Mouse (Mus musculus) ES-Bruce4 (cell line): ENCODE measurements around the gene Herpud1. TPM values are rescaled to one million over a fixed set of nuclear protein-coding genes. Genes with fewer than 3 reads are reported as not detected.

Experiments used
- H3K27ac ChIP-seq: 2 replicates; pipeline ENCODE4 v1.5.1; 2012; ENCODE audit warnings: low read length, inconsistent platforms; ENCODE audit not compliant: insufficient read depth
- H3K27me3 ChIP-seq: 2 replicates; pipeline ENCODE4 v1.6.1; 2012; ENCODE audit warnings: mild to moderate bottlenecking, low read length, inconsistent platforms; ENCODE audit not compliant: control insufficient read depth, poor library complexity, insufficient read depth, severe bottlenecking
- H3K36me3 ChIP-seq: 2 replicates; pipeline ENCODE4 v1.6.1; 2012; ENCODE audit warnings: inconsistent platforms, mild to moderate bottlenecking, low read length, moderate library complexity; ENCODE audit not compliant: control insufficient read depth, poor library complexity, insufficient read depth, severe bottlenecking
- H3K4me1 ChIP-seq: one replicate; pipeline ENCODE4 v1.8.1; 2011; ENCODE audit warnings: low read length; ENCODE audit not compliant: control insufficient read depth, insufficient read depth
- H3K4me3 ChIP-seq: 2 replicates; pipeline ENCODE4 v1.5.1; 2011; ENCODE audit warnings: low read depth, mild to moderate bottlenecking, low read length
- H3K9ac ChIP-seq: 2 replicates; pipeline ENCODE4 v1.6.1; 2012; ENCODE audit warnings: low read depth, mild to moderate bottlenecking, inconsistent platforms; ENCODE audit not compliant: poor library complexity, severe bottlenecking
- H3K9me3 ChIP-seq: replicated peaks from 2 replicates; pipeline ENCODE4 v1.6.1; 2012; ENCODE audit warnings: mild to moderate bottlenecking, low read length, inconsistent platforms; ENCODE audit not compliant: control insufficient read depth, poor library complexity, insufficient read depth, severe bottlenecking
- CTCF ChIP-seq: IDR thresholded peaks from one replicate; pipeline ENCODE4 v1.8.1; 2011; ENCODE audit warnings: low read depth, low read length
- EP300 ChIP-seq: IDR thresholded peaks from 2 replicates; pipeline ENCODE4 v1.6.1; 2011; ENCODE audit warnings: low read depth, low read length; ENCODE audit not compliant: insufficient read depth
- POLR2A ChIP-seq: IDR thresholded peaks from one replicate; pipeline ENCODE4 v1.8.1; 2011; ENCODE audit warnings: low read length; ENCODE audit not compliant: insufficient read depth
- polyA plus RNA-seq: library from polyadenylated mRNA; stranded (reverse); fragments of >200 nt; gene quantifications from 2 replicates; pipeline ENCODE4 v1.2.4, GENCODE M21; 2011; ENCODE audit warnings: low read depth; ENCODE audit not compliant: missing spikeins, insufficient read depth, insufficient read length

Herpud1 gene
- 9.4 and 11.5 TPM in 2 replicates for polyA plus RNA-seq

DNA sequence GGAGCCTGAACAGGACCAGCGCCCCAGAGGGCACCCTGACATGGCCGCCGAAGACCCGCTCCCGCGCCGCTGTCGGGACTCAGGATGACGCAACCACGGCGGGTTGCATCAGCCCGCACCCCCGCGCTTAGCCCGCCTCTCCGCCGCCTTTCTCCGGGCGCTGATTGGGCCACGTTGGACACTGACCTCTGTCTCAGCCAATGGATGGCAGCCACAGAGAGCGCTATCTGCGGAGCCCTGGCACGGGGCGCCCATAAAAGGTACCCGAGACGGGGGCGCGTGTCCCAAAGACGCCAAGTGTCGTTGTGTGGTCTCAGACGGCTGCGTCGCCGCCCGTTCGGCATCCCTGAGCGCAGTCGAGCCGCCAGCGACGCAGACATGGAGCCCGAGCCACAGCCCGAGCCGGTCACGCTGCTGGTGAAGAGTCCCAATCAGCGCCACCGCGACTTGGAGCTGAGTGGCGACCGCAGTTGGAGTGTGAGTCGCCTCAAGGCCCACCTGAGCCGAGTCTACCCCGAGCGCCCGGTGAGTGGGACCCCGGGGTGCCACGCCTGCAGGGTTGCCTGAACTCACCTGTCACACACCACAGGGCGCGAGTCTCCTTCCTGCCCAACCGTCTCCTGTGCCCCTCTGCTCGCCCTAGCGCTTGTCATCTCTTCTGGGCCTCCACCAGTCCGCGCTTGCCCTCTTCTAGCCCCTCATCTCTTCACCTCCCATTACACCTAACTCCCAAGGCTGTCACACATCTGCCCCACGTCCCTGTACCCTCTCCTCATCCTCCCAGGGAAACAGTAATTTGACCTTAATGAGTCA lies at the start of gene Herpud1:
TSS of gene Herpud1 (plus strand) at position 225 of the 813 bp plus-strand sequence.
- H3K4me1 ChIP-seq = no peaks in the 10 kb centered on the region
- H3K36me3 ChIP-seq = peaks cover 21% of the 10 kb centered on the region
- peak; percentile 35 for TF ChIP-seq POLR2A
- TF ChIP-seq CTCF = no peak
- peak within 1 kb of the TSS; percentile 79 for H3K4me3 ChIP-seq
- peak within 1 kb of the TSS; percentile 72 for H3K9ac ChIP-seq
- H3K27me3 ChIP-seq = no peaks in the 10 kb centered on the region
- 0 out of 2 replicates have a peak, but pooled peaks cover 3% of the 10 kb centered on the region for H3K9me3 ChIP-seq
- peak within 1 kb of the TSS; percentile 21; the same call in 1 of the 2 replicates for H3K27ac ChIP-seq

DNA sequence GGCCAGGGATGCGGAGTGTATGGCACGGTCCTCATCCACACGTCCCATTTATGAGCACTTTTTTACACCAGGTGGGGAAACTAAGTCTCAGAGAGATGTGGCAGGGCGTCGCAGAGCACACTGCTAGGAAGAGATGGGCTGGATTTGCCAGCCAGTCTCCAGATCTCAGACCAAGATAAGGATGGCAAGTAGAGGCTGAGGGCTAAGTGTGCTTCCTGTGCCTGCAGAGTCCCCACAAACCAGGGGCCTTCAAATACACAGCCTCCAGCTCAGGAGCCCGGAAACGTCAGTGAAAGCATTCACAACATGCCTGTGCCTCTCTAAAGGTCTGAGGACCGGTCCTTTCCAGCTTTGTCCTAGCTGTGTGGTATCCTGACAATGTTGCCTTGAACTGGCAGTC lies 48.7 kb upstream of the Herpud1 start:
- Histone ChIP-seq H3K4me1 (no peaks in the 10 kb centered on the region), H3K27ac (no peak overlapping the region), H3K9ac (no peak overlapping the region), H3K9me3 (no peaks in the 10 kb centered on the region), H3K4me3 (no peak overlapping the region), H3K36me3 (no peaks in the 10 kb centered on the region), H3K27me3 (no peaks in the 10 kb centered on the region)
- TF ChIP-seq POLR2A (no peak), CTCF (no peak), EP300 (no peak)

DNA sequence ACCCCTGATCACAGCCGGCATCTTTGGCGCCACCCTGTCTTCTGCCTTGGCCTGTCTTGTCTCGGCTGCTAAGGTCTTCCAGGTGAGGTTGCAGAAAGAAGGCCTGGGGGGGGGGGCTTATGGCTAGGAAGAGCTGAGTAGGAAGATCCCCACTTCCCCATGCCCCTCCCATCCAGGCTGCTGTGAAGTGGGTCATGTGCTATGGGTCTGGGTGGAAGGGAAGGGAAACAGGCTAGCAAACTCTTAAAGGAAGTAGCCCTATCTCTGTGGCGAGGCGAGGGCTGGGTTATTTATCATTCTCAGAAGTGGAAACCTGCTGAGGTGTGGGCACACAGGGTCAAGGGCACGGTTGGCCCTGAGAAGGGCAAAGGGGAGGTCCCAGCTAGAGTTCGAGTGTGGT lies 45.4 kb upstream of the Herpud1 start:
- Histone ChIP-seq H3K4me3 (no peak overlapping the region), H3K27ac (no peak overlapping the region), H3K4me1 (no peaks in the 10 kb centered on the region), H3K36me3 (no peaks in the 10 kb centered on the region), H3K9ac (no peak overlapping the region), H3K9me3 (no peaks in the 10 kb centered on the region), H3K27me3 (no peaks in the 10 kb centered on the region)
- TF ChIP-seq CTCF (no peak), EP300 (no peak)

DNA sequence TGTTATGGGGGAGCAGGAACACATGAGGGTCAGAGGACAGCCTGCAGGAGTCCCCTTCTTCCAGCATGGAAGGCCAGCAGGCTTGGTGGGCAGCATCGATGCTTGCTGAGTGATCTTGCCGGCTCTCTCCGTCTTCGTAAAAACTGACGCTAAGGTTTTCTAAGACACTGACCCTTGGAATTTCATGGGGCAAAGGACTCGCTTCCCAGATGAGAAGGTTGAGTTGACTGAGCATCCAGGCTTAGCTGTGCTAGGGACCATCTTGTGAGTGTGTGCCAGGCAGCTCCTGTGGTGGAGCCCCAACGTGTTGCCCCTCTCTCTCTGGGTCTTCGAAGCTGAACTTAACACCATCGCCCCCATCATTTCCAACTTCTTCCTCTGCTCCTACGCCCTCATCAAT lies 43.5 kb upstream of the Herpud1 start:
- no peak overlapping the region for H3K4me3 ChIP-seq

DNA sequence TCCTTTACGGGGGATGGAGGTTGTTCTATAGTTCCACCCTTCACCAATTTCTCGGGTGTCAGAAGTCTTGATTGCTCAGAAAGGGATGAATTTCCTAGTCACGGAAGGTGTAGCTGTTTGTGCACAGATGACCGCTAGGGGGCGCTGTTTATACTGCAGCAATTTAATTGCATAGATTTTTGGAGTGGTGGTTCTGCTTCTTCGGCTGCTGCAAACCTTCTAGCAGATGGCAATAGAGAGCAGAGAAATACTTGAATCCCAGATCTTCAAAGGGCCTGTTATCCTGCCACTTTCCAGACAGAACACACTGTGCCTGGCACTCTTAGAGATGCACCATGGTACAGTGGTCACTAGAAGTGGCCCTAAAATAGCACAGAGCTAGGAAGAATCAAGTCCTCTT lies 42.9 kb upstream of the Herpud1 start:
- no peaks in the 10 kb centered on the region for H3K36me3 ChIP-seq
- no peak overlapping the region for H3K27ac ChIP-seq
- no peaks in the 10 kb centered on the region for H3K9me3 ChIP-seq
- no peaks in the 10 kb centered on the region for H3K4me1 ChIP-seq
- TF ChIP-seq CTCF (no peak), POLR2A (no peak), EP300 (no peak)
- no peaks in the 10 kb centered on the region for H3K27me3 ChIP-seq
- H3K9ac ChIP-seq = no peak overlapping the region
- no peak overlapping the region for H3K4me3 ChIP-seq

More for the DNA sequence above, 43.5 kb upstream of the Herpud1 start:
- Histone ChIP-seq H3K9ac (no peak overlapping the region), H3K27me3 (no peaks in the 10 kb centered on the region), H3K36me3 (no peaks in the 10 kb centered on the region), H3K27ac (no peak overlapping the region), H3K4me1 (no peaks in the 10 kb centered on the region), H3K9me3 (no peaks in the 10 kb centered on the region)
- TF ChIP-seq CTCF = no peak
- no peak for TF ChIP-seq POLR2A
- no peak for TF ChIP-seq EP300

DNA sequence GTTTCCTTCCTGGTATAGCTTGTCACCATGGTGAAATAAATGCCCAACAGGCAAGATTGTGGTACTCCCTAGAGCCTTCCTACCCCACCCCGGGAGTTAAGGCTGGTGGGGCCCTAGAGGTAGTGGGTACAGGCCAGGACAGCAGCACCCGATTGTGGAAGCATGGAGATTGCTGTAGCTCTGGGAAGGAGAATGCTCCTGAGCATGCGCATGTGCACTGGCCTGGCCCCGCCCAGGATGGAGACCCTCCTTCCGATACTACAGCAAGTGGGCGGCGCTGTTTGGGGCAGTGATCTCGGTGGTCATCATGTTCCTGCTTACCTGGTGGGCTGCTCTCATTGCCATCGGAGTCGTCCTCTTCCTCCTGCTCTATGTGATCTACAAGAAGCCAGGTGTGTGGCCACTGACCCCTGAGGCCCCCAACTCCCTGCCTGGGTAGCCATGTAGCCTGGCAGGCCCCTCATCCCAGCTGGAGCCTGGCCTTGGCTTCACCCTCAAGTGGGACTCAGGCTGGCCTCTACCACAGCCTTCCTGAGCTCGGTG lies 42.4 kb upstream of the Herpud1 start:
- Histone ChIP-seq H3K9me3 (no peaks in the 10 kb centered on the region), H3K36me3 (no peaks in the 10 kb centered on the region), H3K27me3 (no peaks in the 10 kb centered on the region), H3K4me3 (no peak overlapping the region), H3K27ac (no peak overlapping the region), H3K4me1 (no peaks in the 10 kb centered on the region), H3K9ac (no peak overlapping the region)
- TF ChIP-seq POLR2A (no peak), CTCF (no peak), EP300 (no peak)
